Mouse (Mus musculus) heart, postnatal 25 days (tissue): Measurements from ENCODE around the gene Psmd5. TPM values are rescaled to one million over a fixed set of nuclear protein-coding genes. Genes with fewer than 3 reads are reported as not detected.

ENCODE experiments used
- DNase-seq: peaks from one replicate; pipeline ENCODE4 v3.0.0; 2022; ENCODE audit warnings: low spot score
- intact Hi-C: fragments of 180-260 bp; cut with DNase I; formaldehyde crosslinking; loops from one replicate; pipeline ENCODE4 v1.15.1; 2025
- total RNA-seq, 2 experiments: library from RNA; stranded (reverse); gene quantifications; 2 replicates each; pipeline ENCODE4 v1.2.3; 2021

Gene Psmd5
- total RNA-seq, 2 experiments from 2014 or later = 11.9 to 16.3 TPM

DNA sequence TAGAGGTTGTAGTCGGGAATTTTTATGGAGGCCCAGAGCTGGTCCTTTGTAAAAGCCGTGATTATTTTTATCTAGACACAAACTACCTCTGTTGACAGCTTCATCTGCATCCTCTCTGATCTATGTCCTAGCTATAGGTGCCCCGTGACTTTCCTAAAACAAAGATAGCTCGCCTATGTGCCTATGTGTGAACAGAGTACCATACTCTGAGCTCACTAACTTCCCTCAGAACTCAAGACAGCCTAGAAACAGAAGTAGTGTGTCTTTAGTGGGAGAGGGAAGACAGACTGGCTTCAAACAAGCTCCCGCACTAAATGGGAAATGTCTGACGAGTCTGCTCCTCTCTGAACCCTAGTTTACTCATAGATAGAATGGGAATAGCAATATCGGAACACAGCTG, 74.4 kb downstream of the Psmd5 start:
- intact Hi-C loops = no loop called here

More for the DNA sequence above, 74.4 kb downstream of the Psmd5 start:
- DNase-seq = no peak

Other genes starting within 250 kb of the Psmd5 start
- gene Gapvd1, start 119.7 kb downstream of the Psmd5 start, total RNA-seq = 10 to 100 TPM; 35.6 to 38.0 TPM
- gene Hspa5, start 103.0 kb downstream of the Psmd5 start, total RNA-seq = 100 to 1,000 TPM; 686 to 854 TPM
- 10 to 100 TPM; 11.3 to 15.5 TPM for gene Rabepk, start 75.1 kb downstream of the Psmd5 start, total RNA-seq
- 10 to 100 TPM; 41.9 to 45.2 TPM for gene Fbxw2, start 48.7 kb downstream of the Psmd5 start, total RNA-seq
- gene Gm34653, start 42.0 kb downstream of the Psmd5 start, total RNA-seq = not detected
- under 1 TPM; 0.57 to 0.98 TPM for gene Cutal, start 572 bp downstream of the Psmd5 start, total RNA-seq
- gene Phf19, start 39.1 kb upstream of the Psmd5 start, total RNA-seq = 1 to 10 TPM in 1 of 2 experiments, under 1 TPM in 1; 0.70 to 1.1 TPM
- gene Traf1, start 86.8 kb upstream of the Psmd5 start, total RNA-seq = 1 to 10 TPM; 1.0 to 1.3 TPM
- not detected for gene Hc, start 186.5 kb upstream of the Psmd5 start, total RNA-seq
- gene AI182371, start 226.6 kb upstream of the Psmd5 start, total RNA-seq = not detected
- gene Cntrl, start 234.5 kb upstream of the Psmd5 start, total RNA-seq = 1 to 10 TPM; 6.5 to 7.1 TPM